Mouse (Mus musculus): ENCODE results near the gene Senp1. TPM values are rescaled to one million over a fixed set of nuclear protein-coding genes. Genes with fewer than 3 reads are reported as not detected.

Senp1 gene
- polyA plus RNA-seq, 1 experiment, result 43.6 TPM

DNA sequence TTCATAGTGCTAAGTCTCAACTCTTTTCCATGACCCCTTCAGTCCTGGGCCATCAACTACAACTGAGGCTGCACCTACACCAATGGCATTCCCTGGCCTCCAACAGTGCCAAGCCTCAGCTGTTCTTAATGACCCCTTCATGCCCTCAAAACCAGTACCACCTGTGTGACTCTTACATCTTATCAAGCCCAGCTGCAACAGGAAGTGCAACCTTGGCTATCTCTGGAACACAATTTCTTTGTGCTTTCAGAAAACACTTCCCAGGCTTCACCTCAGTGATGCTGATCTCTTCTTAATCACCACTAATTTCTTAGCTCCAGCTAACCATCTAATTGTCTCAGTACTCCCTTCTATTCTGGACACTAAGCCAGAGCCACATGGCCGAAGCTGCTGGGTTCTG, 4.7 kb downstream of the Senp1 start:
- Histone ChIP-seq H3K4me3 (ENCODE audit: control insufficient read depth, insufficient read depth, low read length) (0 out of 2 replicates have a peak overlapping the region, but pooled peaks have one; percentile 4), H3K27me3 (ENCODE audit: control insufficient read depth, insufficient read depth, low read length) (no peaks in the 10 kb centered on the region), H3K4me1 (replicated peaks; ENCODE audit: control insufficient read depth, insufficient read depth, low read length) (peaks cover 9% of the 10 kb centered on the region), H3K36me3 (ENCODE audit: control insufficient read depth, insufficient read depth, low read length) (peaks cover 29% of the 10 kb centered on the region), H3K27ac (ENCODE audit: control insufficient read depth, insufficient read depth, low read length) (peak overlapping the region; percentile 93)
- 17% methylated on average over 1 of the region's 1 CpGs for WGBS
- peak; percentile 21 for DNase-seq
- no peak for TF ChIP-seq CTCF (IDR thresholded peaks at IDR 0.05; ENCODE audit: borderline replicate concordance, control insufficient read depth, extremely low read depth, insufficient read depth, low read length, poor library complexity)
- TF ChIP-seq POLR2A (IDR thresholded peaks at IDR 0.05; ENCODE audit: control insufficient read depth, extremely low read depth, insufficient read depth, low read length, poor library complexity), result no peak

DNA sequence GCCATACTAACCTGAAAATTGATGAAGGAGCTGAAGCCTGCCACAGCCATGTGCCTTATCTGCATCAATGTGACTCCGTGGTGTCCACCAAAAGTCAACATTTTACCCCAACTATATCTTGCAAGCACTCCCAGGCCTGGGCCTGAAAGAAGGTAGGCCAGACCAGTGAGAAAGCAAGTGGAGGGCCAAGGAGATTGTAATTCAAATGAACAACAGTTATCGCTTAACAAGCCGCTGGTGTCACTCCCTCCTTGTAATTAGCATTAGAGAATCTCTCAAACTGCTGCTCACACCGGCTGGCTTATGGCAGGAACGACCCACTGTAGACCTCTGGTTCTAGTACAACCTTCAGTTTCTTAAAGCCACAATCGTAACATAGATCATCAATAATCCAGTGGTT, 16.6 kb downstream of the Senp1 start:
- no peak for TF ChIP-seq CTCF (IDR thresholded peaks at IDR 0.05; ENCODE audit: borderline replicate concordance, control insufficient read depth, extremely low read depth, insufficient read depth, low read length, poor library complexity)
- no peak for TF ChIP-seq POLR2A (IDR thresholded peaks at IDR 0.05; ENCODE audit: control insufficient read depth, extremely low read depth, insufficient read depth, low read length, poor library complexity)
- DNase-seq, result no peak
- H3K4me1 ChIP-seq (replicated peaks; ENCODE audit: control insufficient read depth, insufficient read depth, low read length), result no peaks in the 10 kb centered on the region
- no peak overlapping the region for H3K27ac ChIP-seq (ENCODE audit: control insufficient read depth, insufficient read depth, low read length)
- H3K4me3 ChIP-seq (ENCODE audit: control insufficient read depth, insufficient read depth, low read length), result no peak overlapping the region
- no peaks in the 10 kb centered on the region for H3K27me3 ChIP-seq (ENCODE audit: control insufficient read depth, insufficient read depth, low read length)
- 98% methylated on average over 6 of the region's 6 CpGs for WGBS
- peaks cover 68% of the 10 kb centered on the region for H3K36me3 ChIP-seq (ENCODE audit: control insufficient read depth, insufficient read depth, low read length)

DNA sequence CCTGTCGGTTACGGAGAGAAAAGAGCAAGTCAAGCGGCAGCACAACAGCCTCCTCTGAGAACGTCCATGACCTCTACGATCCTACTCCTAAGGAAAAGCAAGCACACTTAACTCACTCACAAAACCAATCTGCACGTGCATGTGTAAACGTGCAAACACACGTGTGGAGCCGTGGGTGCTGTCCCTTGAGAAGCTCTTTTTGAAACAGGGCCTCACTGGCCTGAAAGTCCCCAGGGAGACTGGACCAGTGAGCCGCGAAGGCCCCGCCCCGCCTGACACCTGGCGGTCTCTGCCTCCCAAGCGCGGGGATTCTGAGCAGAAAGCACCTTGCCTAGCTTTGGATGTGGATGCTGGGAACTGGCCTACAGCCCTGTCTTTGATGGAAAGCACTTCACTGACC, 18.5 kb downstream of the Senp1 start:
- Histone ChIP-seq H3K36me3 (ENCODE audit: control insufficient read depth, insufficient read depth, low read length) (peaks cover 69% of the 10 kb centered on the region), H3K27me3 (ENCODE audit: control insufficient read depth, insufficient read depth, low read length) (no peaks in the 10 kb centered on the region), H3K4me3 (ENCODE audit: control insufficient read depth, insufficient read depth, low read length) (no peak overlapping the region), H3K4me1 (replicated peaks; ENCODE audit: control insufficient read depth, insufficient read depth, low read length) (peaks cover under 1% of the 10 kb centered on the region; the same call in 1 of the 2 replicates), H3K27ac (ENCODE audit: control insufficient read depth, insufficient read depth, low read length) (no peak overlapping the region)
- TF ChIP-seq CTCF (IDR thresholded peaks at IDR 0.05; ENCODE audit: borderline replicate concordance, control insufficient read depth, extremely low read depth, insufficient read depth, low read length, poor library complexity) (no peak), POLR2A (IDR thresholded peaks at IDR 0.05; ENCODE audit: control insufficient read depth, extremely low read depth, insufficient read depth, low read length, poor library complexity) (no peak)
- DNase-seq, result no peak
- 93% methylated on average over 16 of the region's 16 CpGs for WGBS

DNA sequence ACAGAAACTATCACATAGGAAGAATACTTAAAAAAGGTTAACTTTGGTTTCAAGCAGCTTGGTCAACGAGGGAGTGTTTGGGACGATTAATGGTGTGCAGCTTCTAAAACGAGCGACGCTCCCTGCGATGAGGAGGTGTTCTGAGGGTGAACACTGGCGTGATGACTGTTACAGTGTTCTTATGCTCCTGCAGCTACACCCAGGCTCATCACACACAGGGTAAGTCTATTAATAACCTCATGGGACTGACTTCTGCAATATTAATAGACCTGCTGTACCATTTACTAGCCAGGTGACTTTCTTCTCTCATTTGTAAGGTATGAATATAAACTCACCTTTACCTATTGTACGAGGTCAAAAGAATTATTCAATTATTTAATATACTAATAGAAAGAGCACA, 19.0 kb downstream of the Senp1 start:
- no peak for DNase-seq
- 96% methylated on average over 8 of the region's 8 CpGs for WGBS
- Histone ChIP-seq H3K36me3 (ENCODE audit: control insufficient read depth, insufficient read depth, low read length) (peaks cover 66% of the 10 kb centered on the region), H3K27ac (ENCODE audit: control insufficient read depth, insufficient read depth, low read length) (no peak overlapping the region), H3K4me3 (ENCODE audit: control insufficient read depth, insufficient read depth, low read length) (no peak overlapping the region), H3K27me3 (ENCODE audit: control insufficient read depth, insufficient read depth, low read length) (no peaks in the 10 kb centered on the region), H3K4me1 (replicated peaks; ENCODE audit: control insufficient read depth, insufficient read depth, low read length) (peaks cover 5% of the 10 kb centered on the region)
- no peak for TF ChIP-seq CTCF (IDR thresholded peaks at IDR 0.05; ENCODE audit: borderline replicate concordance, control insufficient read depth, extremely low read depth, insufficient read depth, low read length, poor library complexity)
- TF ChIP-seq POLR2A (IDR thresholded peaks at IDR 0.05; ENCODE audit: control insufficient read depth, extremely low read depth, insufficient read depth, low read length, poor library complexity), result no peak

DNA sequence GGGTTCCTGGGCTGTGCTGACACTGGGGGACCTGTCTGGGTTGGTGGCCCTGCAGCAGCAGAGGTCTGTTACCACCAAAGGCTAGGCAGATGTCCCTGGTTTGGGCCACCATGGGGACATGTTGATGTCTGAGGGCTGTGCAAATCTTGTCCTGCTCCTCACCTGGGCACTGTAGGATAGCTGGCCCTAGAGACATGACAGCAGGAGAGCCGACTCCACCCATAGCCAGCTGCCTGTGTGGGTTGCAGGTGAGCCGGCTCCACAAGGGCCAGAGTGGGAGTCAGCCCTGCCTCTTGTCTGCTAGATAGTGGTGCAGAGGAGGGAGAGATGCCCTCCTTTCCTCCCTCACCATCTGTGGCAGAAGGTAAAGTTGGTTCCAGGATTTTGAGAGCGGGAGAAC, 23.2 kb downstream of the Senp1 start:
- no peaks in the 10 kb centered on the region for H3K27me3 ChIP-seq (ENCODE audit: control insufficient read depth, insufficient read depth, low read length)
- DNase-seq, result no peak
- no peak overlapping the region for H3K4me3 ChIP-seq (ENCODE audit: control insufficient read depth, insufficient read depth, low read length)
- 95% methylated on average over 3 of the region's 3 CpGs for WGBS
- peaks cover 47% of the 10 kb centered on the region for H3K36me3 ChIP-seq (ENCODE audit: control insufficient read depth, insufficient read depth, low read length)
- H3K27ac ChIP-seq (ENCODE audit: control insufficient read depth, insufficient read depth, low read length), result no peak overlapping the region
- H3K4me1 ChIP-seq (replicated peaks; ENCODE audit: control insufficient read depth, insufficient read depth, low read length), result peaks cover 22% of the 10 kb centered on the region
- TF ChIP-seq POLR2A (IDR thresholded peaks at IDR 0.05; ENCODE audit: control insufficient read depth, extremely low read depth, insufficient read depth, low read length, poor library complexity) (no peak), CTCF (IDR thresholded peaks at IDR 0.05; ENCODE audit: borderline replicate concordance, control insufficient read depth, extremely low read depth, insufficient read depth, low read length, poor library complexity) (no peak)

DNA sequence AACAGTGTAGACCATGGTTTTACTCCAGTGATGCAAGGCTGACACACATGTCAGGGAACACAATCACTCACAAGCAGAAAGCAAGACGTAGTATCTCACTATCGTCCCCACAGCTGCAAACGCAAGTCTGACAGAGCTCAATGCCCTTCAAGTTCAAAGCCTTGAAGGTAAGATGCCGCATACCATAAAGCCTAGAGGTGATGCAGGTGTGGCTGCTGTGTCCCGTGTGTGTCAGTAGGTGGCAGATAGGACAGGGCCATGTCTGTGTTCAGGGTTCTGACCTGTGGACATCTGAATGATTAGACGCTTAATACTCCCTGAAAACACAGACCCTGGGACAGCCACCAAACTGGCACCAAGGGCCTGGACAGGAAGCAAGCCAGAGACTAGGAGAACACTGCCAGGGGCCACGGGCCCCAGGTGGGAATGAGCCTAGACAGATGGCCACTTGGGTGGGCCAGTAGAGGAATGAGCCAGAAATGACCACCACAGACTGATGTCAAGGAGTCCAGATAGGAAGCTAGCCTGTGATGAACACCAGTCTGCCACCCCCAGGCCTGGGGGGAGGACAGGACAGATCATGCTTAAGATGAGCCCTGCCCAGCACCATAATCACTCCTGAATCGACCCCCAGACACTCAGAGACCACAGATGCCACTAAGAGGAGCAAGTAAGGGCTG, 23.8 kb downstream of the Senp1 start:
- peaks cover 22% of the 10 kb centered on the region for H3K4me1 ChIP-seq (replicated peaks; ENCODE audit: control insufficient read depth, insufficient read depth, low read length)
- peak; percentile 51 for DNase-seq
- no peaks in the 10 kb centered on the region for H3K27me3 ChIP-seq (ENCODE audit: control insufficient read depth, insufficient read depth, low read length)
- peak overlapping the region; percentile 26; the same call in 1 of the 2 replicates for H3K27ac ChIP-seq (ENCODE audit: control insufficient read depth, insufficient read depth, low read length)
- 67% methylated on average over 8 of the region's 8 CpGs for WGBS
- TF ChIP-seq CTCF (IDR thresholded peaks at IDR 0.05; ENCODE audit: borderline replicate concordance, control insufficient read depth, extremely low read depth, insufficient read depth, low read length, poor library complexity) (no peak), POLR2A (IDR thresholded peaks at IDR 0.05; ENCODE audit: control insufficient read depth, extremely low read depth, insufficient read depth, low read length, poor library complexity) (no peak)
- H3K36me3 ChIP-seq (ENCODE audit: control insufficient read depth, insufficient read depth, low read length), result peaks cover 46% of the 10 kb centered on the region
- H3K4me3 ChIP-seq (ENCODE audit: control insufficient read depth, insufficient read depth, low read length), result no peak overlapping the region

Measured in thymus, adult 2 months (tissue).